Mouse (Mus musculus) liver, embryonic 16.5 days (tissue): Measurements from ENCODE around the gene Cacna2d3. TPM values are rescaled to one million over a fixed set of nuclear protein-coding genes. Genes with fewer than 3 reads are reported as not detected.

ENCODE experiments used
- ATAC-seq: fragments of 200-750 bp; cut with Nextera tagmentation; 2 replicates; pipeline ENCODE4 v1.8.0; 2017; ENCODE audit warnings: low read depth, mild to moderate bottlenecking, moderate number of reproducible peaks, moderate library complexity
- H3K27ac ChIP-seq: fragments of 300-500 bp; sonication (generic); 2 replicates; pipeline ENCODE4 v1.5.1; 2014; ENCODE audit warnings: mild to moderate bottlenecking, low read length
- H3K27me3 ChIP-seq: fragments of 300-500 bp; sonication (generic); 2 replicates; pipeline ENCODE4 v1.6.1; 2014; ENCODE audit warnings: low read depth, low read length, mixed read lengths; ENCODE audit not compliant: control insufficient read depth, insufficient read depth
- H3K36me3 ChIP-seq: fragments of 300-500 bp; sonication (generic); 2 replicates; pipeline ENCODE4 v1.6.1; 2014; ENCODE audit warnings: mild to moderate bottlenecking; ENCODE audit not compliant: control insufficient read depth, insufficient read depth
- H3K4me1 ChIP-seq: fragments of 300-500 bp; sonication (generic); 2 replicates; pipeline ENCODE4 v1.6.1; 2014; ENCODE audit warnings: low read depth, low read length, mixed read lengths; ENCODE audit not compliant: control insufficient read depth
- H3K4me2 ChIP-seq: fragments of 300-500 bp; sonication (generic); 2 replicates; pipeline ENCODE4 v1.6.1; 2014; ENCODE audit warnings: low read depth, low read length, mixed read lengths
- H3K4me3 ChIP-seq: fragments of 300-500 bp; sonication (generic); 2 replicates; pipeline ENCODE4 v1.5.1; 2014; ENCODE audit warnings: low read depth, mild to moderate bottlenecking, low read length
- H3K9ac ChIP-seq: fragments of 300-500 bp; sonication (generic); 2 replicates; pipeline ENCODE4 v1.6.1; 2014; ENCODE audit warnings: low read depth, low read length
- H3K9me3 ChIP-seq: fragments of 300-500 bp; sonication (generic); replicated peaks from 2 replicates; pipeline ENCODE4 v1.6.1; 2016; ENCODE audit warnings: low read length; ENCODE audit not compliant: control insufficient read depth
- WGBS: fragments of 180-500 bp; shearing (Covaris S2); extraction: QIAGEN DNeasy Blood & Tissue Kit; methylation state at CpG from one replicate; pipeline ENCODE4 v1.1.7; 2014; ENCODE audit not compliant: insufficient replicate concordance; 5-methylcytosine and 5-hydroxymethylcytosine counted together
- polyA plus RNA-seq: library from polyadenylated mRNA; unstranded; fragments of >200 nt; fragmentation: Nextera tagmentation; extraction: Ambion mirVana; gene quantifications from 2 replicates; pipeline ENCODE4 v1.2.1, GENCODE M21; 2015

The Cacna2d3 gene
- polyA plus RNA-seq, 1 experiment from 2014 or later: 0.02 TPM

GRCm38 (mm10) chr14:29278901-29279300 lies 442.8 kb downstream of the Cacna2d3 start:
- H3K9ac ChIP-seq: no peak overlapping the region
- H3K4me3 ChIP-seq: no peak overlapping the region
- H3K27me3 ChIP-seq: no peaks in the 10 kb centered on the region
- no peaks in the 10 kb centered on the region for H3K4me1 ChIP-seq
- no peak overlapping the region for H3K27ac ChIP-seq
- 50% methylated on average over 1 of the region's 1 CpGs for WGBS
- ATAC-seq: no peak
- no peak overlapping the region for H3K4me2 ChIP-seq
- H3K36me3 ChIP-seq: no peaks in the 10 kb centered on the region
- H3K9me3 ChIP-seq: no peaks in the 10 kb centered on the region

DNA sequence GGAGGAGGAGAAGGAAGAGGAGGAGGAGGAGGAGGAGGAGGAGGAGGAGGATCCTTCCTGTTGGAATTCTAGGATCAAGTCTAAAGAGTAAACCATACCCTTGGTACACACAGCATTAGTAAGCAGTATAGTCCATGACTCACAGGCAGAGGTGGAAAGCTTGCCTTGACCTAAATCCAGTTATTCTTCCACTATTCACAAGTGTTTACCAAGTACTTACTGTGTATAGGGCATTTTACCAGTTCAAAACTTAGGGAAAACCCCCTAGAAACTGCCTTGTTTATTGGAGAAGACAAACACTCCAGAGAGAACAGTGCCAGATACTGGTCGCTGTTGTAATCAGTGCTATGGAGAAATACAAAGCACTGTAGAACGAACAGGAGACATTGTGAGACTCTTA lies 443.3 kb downstream of the Cacna2d3 start:
- 48% methylated on average over 2 of the region's 2 CpGs for WGBS
- Histone ChIP-seq H3K9me3 (no peaks in the 10 kb centered on the region), H3K4me2 (no peak overlapping the region), H3K27me3 (no peaks in the 10 kb centered on the region), H3K9ac (no peak overlapping the region), H3K4me3 (no peak overlapping the region), H3K27ac (no peak overlapping the region), H3K36me3 (no peaks in the 10 kb centered on the region), H3K4me1 (no peaks in the 10 kb centered on the region)
- no peak for ATAC-seq

DNA sequence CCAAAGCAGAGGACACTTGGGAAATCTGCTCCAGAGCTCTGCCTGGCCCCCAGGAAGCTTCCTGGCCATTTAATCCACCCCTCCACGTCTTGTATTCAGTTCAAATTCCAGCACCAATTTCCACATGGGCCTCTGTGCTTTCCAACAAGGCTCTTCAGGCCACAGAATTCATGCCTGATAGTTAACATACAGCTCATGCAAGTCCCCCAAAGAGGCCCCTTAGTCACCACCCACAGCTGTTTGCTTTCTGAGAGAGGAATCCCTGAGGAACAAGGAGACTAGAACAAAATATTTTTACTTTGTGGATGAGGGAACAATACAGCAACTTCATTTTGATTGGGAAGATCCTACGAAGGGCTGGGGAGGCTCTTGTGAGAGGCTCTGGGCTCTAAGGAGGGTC lies 444.0 kb downstream of the Cacna2d3 start:
- WGBS: 32% methylated on average over 2 of the region's 2 CpGs
- H3K36me3 ChIP-seq: no peaks in the 10 kb centered on the region
- ATAC-seq: no peak
- no peaks in the 10 kb centered on the region for H3K27me3 ChIP-seq
- H3K9me3 ChIP-seq: no peaks in the 10 kb centered on the region
- no peak overlapping the region for H3K4me2 ChIP-seq
- no peak overlapping the region for H3K4me3 ChIP-seq
- no peak overlapping the region for H3K9ac ChIP-seq
- H3K27ac ChIP-seq: no peak overlapping the region
- H3K4me1 ChIP-seq: no peaks in the 10 kb centered on the region

DNA sequence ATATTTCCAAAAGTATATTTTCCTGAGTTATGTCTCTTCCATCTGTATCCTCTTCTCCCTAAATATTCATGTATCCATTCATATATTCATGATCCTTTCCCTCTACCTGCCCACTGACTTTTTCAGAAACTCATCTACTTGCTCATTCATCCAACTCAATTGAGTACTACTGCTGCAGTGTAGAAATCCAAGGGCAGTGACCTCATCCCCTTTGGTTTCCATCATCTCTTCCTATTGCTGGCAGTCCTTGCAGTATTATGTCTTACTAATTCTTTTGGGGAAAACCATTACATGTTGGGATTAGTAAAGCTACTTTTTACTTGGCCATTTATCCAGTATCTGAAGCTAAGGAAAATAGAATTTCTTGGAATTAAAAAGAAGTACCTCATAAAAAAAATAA lies 447.8 kb downstream of the Cacna2d3 start:
- no peak for ATAC-seq
- Histone ChIP-seq H3K27ac (no peak overlapping the region), H3K27me3 (no peaks in the 10 kb centered on the region), H3K9ac (no peak overlapping the region), H3K36me3 (no peaks in the 10 kb centered on the region), H3K4me2 (no peak overlapping the region), H3K4me3 (no peak overlapping the region), H3K4me1 (no peaks in the 10 kb centered on the region), H3K9me3 (no peaks in the 10 kb centered on the region)

GRCm38 (mm10) chr14:29270541-29270940 lies 451.1 kb downstream of the Cacna2d3 start:
- Histone ChIP-seq H3K36me3 (no peaks in the 10 kb centered on the region), H3K9ac (no peak overlapping the region), H3K4me1 (no peaks in the 10 kb centered on the region), H3K27me3 (no peaks in the 10 kb centered on the region), H3K27ac (no peak overlapping the region), H3K9me3 (no peaks in the 10 kb centered on the region), H3K4me3 (no peak overlapping the region), H3K4me2 (no peak overlapping the region)
- 66% methylated on average over 5 of the region's 5 CpGs for WGBS
- no peak for ATAC-seq

- ATAC-seq: no peak
- Histone ChIP-seq H3K9ac (no peak overlapping the region), H3K4me2 (no peak overlapping the region), H3K4me1 (no peaks in the 10 kb centered on the region), H3K27ac (no peak overlapping the region), H3K9me3 (no peaks in the 10 kb centered on the region), H3K27me3 (no peaks in the 10 kb centered on the region), H3K36me3 (no peaks in the 10 kb centered on the region), H3K4me3 (no peak overlapping the region)
- 29% methylated on average over 2 of the region's 2 CpGs for WGBS
Measured at GRCm38 (mm10) chr14:29269816-29270215, 451.8 kb downstream of the Cacna2d3 start.

- H3K27ac ChIP-seq: no peak overlapping the region
- no peaks in the 10 kb centered on the region for H3K27me3 ChIP-seq
- H3K9me3 ChIP-seq: no peaks in the 10 kb centered on the region
- no peaks in the 10 kb centered on the region for H3K36me3 ChIP-seq
- H3K4me2 ChIP-seq: no peak overlapping the region
- H3K4me3 ChIP-seq: no peak overlapping the region
- WGBS: 37% methylated on average over 5 of the region's 5 CpGs
- H3K9ac ChIP-seq: no peak overlapping the region
- no peak for ATAC-seq
- H3K4me1 ChIP-seq: no peaks in the 10 kb centered on the region
Measured at GRCm38 (mm10) chr14:29268609-29269008, 453.1 kb downstream of the Cacna2d3 start.

- Histone ChIP-seq H3K9ac (no peak overlapping the region), H3K9me3 (no peaks in the 10 kb centered on the region), H3K4me1 (no peaks in the 10 kb centered on the region), H3K36me3 (no peaks in the 10 kb centered on the region), H3K4me2 (no peak overlapping the region), H3K27me3 (no peaks in the 10 kb centered on the region), H3K4me3 (no peak overlapping the region), H3K27ac (no peak overlapping the region)
- 36% methylated on average over 5 of the region's 5 CpGs for WGBS
- no peak for ATAC-seq
Measured at GRCm38 (mm10) chr14:29267233-29267874, 454.3 kb downstream of the Cacna2d3 start.

DNA sequence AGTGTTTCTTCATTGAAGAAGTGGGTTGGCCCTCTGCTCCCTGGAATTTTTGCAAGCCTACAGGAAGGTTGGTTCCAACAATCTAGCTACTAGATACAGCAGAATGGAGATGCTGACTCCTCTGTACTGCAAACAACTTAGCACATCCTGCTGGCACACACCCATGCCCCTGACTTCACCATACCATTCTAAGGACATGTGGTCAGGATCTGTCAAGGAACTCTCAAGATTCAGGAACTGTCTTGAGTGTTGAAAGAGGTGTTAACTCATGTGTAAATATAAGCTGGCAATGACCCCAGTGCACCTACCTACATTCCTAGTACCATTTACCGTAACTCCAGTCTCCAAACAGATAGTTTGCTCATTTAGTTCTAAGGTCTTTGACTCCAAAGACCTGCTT lies 461.0 kb downstream of the Cacna2d3 start:
- Histone ChIP-seq H3K4me3 (no peak overlapping the region), H3K27ac (no peak overlapping the region), H3K9me3 (no peaks in the 10 kb centered on the region), H3K9ac (no peak overlapping the region), H3K36me3 (no peaks in the 10 kb centered on the region), H3K27me3 (no peaks in the 10 kb centered on the region), H3K4me1 (no peaks in the 10 kb centered on the region), H3K4me2 (no peak overlapping the region)
- ATAC-seq: no peak
- WGBS: 59% methylated on average over 1 of the region's 1 CpGs
